Mouse (Mus musculus) natural killer cell, adult 2 months (primary cell): ENCODE data around the gene Mif4gd.

Experiments used
- DNase-seq, 2 experiments: peaks; one replicate each; pipeline ENCODE4 v3.0.0; 2022; ENCODE audit warnings: low spot score in 2 of 2

Mif4gd gene

GRCm38 (mm10) chr11:115579080-115579479 is 33.7 kb downstream of the Mif4gd start:
- no peak for DNase-seq

GRCm38 (mm10) chr11:115564961-115565360 is 47.8 kb downstream of the Mif4gd start:
- no peak for DNase-seq

DNA sequence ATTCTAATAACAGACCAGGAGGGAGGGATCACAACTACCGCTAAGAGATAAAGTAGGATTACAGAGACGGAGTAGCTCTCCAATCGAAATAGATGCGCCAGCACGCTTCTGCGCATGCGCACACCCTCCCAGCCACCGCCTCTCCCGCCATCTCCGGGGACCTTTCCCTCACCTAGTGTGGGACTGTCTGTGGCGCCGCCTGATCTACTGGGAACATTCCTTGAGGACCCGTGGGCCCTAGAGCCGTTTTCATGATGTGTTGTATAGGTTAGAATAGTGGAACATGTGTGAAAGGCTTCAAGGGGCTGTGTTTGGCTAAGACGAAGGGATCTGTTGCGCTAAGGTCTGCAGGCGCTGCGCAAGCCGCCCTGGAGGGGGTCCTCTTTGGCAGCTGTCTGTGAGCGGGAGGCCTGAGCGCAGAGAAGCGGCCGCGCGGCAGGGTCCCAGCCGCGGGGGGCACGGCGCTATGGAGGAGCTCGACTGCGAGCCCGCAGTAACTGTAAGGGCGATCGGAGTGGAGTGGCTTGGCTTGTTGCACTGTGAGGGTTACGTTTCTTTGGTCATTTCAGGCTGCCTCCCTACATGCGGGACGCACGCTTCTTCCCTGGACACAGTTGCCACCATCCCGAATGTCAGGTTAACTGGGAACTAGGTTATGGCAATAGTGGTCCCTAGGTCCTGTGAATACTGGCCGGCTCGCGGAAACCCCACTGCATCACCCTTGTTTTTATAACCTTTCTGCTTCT is 48.5 kb downstream of the Mif4gd start, which contains the start of gene Nup85:
TSS of gene Nup85 (plus strand) at position 371 of the 746 bp plus-strand sequence.
- peak; percentile 95 to 96 for DNase-seq

DNA sequence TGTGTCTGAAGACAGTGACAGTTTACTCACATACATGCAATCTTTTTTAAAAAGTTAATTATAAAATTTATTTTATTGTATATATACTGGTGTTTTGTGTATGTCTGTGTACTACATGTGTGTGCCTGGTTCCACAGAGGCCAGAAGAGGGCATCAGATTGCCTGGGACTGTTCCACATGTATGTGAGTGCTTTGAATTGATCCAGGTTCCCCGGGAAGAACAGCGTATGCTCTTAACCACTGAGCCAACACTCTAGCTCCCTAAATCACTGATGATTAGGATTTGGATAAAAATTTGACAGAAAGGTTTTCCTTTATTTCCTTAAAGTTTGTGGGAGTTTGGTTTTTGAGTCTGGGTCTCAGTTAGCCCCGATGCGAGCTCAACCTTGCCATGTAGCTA is 49.4 kb downstream of the Mif4gd start:
- peak in 1 of 2 experiments; percentile 15 for DNase-seq
